Mouse (Mus musculus): ENCODE results near the gene Zfp112.
"Not testable (repeated sequence)": the region's sequence is repeated elsewhere in the genome, so short reads cannot be mapped to it uniquely, and the experiment has no call there.

Gene Zfp112

DNA sequence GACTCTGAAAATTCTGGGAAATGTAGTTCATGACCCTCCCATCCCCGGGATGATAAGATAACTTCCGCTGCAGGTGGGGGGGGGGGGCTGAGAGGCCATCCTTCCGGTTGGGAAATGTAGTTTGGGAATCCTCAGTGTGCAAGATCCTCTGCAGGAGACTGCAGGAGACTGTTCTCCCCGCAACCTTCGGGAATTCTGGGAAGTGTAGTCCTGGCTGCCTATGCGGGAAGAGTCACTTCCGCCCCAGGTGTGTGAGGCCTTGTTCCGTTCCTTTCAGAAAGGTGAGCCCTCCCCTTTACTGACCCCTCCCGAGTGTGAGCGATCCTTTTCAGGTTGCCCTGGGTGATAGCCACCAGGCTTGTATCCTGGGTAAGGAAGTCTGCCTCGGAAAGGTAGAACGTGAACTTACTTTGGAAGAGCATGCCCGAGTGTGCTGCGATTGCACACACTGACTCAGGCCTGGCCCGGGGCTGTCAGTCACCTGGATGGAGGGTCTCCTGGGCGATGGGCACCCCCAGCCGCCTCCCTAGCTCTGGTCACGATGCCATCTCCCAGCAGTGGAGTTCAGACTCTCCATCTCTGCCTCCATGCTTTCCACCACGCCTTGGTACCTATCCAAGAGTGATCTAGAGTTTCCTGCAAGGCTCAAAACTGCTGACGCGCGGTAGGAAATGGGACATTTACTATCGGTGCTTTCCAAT, at the start of gene Zfp112:
Gene Zfp112, plus strand, starts transcription at position 159 of the 701 bp plus-strand sequence.
- DNase-seq, result peak; percentile 83

DNA sequence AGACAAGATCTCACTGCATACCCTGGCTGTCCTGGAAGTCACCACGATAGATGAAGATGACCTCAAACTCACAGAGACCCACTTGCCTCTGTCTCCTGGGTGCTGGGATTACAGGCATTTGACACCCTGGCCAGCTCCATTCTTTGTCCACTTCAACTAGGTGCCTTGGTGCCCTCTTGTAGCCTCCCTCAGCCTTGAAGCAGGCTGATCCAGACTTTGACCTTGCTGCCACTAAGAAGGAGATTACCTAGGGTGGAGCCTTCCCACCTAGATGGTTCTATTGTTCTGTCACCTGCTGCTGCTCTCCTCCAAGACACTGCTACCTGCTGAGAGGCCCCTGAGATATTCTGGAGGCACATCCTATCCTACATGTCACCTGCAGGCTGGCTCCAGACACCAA, 37.7 kb upstream of the Zfp112 start:
- DNase-seq, result not testable (repeated sequence)

- DNase-seq, result peak; percentile 94
These were observed 30.3 kb upstream of the Zfp112 start, which contains the start of gene Zfp180 for GRCm38 (mm10) chr7:24081634-24082431. Zfp180 (plus strand) TSS chr7:24081924.

GRCm38 (mm10) chr7:24082457-24083235, 29.5 kb upstream of the Zfp112 start:
- no peak for DNase-seq

DNA sequence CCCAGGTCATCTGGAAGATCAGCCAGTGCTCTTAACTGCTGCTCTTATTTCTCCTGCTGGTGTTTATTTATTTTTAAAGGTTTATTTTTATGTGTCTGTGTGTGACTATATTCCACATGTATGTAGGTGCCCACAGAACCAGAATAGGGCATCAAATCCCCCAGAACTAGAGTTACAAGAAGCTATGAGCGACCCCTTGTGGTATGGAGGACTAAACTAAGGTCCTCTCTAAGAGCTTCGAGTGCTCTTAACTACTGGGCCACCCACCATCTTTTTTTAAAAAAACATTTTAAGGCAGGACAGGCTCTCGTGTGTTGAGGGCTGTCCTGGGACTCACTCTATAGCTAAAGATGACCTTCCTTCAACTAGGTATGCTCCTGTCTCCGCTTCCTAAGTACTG, 25.2 kb upstream of the Zfp112 start:
- no peak for DNase-seq

DNA sequence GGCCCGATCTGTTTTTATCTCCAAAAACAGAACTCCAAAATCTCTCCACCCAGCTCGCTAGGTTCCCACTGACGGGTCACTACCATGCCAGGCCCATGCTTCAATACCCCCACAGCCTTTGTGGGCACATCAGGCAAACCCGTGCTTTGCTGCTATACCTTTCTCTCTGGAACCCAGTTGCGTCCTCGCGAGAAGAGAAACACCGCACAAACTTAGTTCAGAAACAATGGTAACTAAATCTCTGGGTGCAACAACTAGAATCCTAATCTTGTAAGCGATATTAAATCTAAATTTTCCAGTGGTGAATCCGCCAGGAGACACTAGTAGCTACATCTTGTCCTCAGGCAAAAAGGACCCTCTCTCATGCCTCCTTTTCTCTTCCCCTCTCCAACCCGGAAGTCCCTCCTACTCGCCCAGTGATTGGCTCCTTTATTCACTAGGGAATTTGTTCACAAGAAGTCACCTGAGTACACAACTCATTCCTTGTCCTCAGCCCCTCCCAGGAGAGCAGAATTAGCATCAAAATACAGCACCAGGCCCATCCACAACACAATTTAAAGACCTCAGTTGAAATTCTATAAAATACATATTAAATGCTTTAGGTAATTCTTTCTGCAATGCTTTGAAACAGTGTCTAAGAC, 24.5 kb upstream of the Zfp112 start:
- no peak for DNase-seq

- DNase-seq, result no peak
These were observed 7.7 kb upstream of the Zfp112 start for GRCm38 (mm10) chr7:24104403-24104802.

DNA sequence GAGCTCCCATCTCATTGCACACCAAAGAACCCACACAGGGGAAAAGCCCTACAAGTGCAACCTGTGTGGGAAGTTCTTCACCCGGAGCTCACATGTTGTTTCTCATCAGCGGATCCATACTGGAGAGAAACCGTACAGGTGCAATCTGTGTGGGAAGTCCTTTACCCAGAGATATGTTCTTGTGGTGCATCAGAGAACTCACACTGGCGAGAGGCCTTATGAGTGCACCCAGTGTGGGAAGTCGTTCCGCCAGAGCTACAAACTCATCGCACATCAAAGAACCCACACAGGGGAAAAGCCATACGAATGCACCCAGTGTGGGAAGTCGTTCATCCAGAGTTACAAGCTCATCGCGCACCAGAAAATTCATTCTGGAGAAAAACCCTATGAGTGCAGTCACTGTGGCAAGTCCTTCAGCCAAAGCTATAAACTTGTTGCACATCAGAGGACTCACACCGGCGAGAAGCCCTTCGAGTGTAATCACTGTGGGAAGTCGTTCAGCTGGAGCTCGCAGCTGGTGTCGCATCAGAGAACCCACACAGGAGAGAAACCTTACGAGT, 6.9 kb upstream of the Zfp112 start:
- no peak for DNase-seq

DNA sequence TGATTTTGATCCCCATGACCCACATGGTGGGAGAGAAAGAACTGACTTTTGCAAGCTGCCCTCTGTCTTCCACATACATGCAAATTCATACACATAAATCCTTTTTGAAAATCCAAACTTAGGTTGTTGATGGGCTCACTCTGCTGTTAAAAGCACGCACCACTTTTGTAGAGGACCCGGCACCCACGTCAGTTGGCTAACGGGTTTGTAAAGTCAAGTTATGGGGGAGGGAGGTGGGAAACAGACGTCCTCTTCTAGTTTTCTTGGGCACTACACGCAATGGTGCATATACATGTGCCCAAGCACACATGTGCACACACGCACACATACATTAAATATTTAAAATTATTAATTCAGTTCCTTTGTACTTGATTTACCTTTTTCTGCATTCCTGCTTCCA, 1.3 kb upstream of the Zfp112 start:
- DNase-seq, result no peak

- no peak for DNase-seq
These were observed 350 bp upstream of the Zfp112 start for GRCm38 (mm10) chr7:24111772-24112155.

- peak; percentile 62 to 67 for DNase-seq
These were observed 887 bp downstream of the Zfp112 start for GRCm38 (mm10) chr7:24113001-24113400.

- DNase-seq, result no peak
These were observed 4.5 kb downstream of the Zfp112 start for GRCm38 (mm10) chr7:24116655-24117054.

- DNase-seq, result no peak
These were observed 21.4 kb downstream of the Zfp112 start for GRCm38 (mm10) chr7:24133425-24133995.

DNA sequence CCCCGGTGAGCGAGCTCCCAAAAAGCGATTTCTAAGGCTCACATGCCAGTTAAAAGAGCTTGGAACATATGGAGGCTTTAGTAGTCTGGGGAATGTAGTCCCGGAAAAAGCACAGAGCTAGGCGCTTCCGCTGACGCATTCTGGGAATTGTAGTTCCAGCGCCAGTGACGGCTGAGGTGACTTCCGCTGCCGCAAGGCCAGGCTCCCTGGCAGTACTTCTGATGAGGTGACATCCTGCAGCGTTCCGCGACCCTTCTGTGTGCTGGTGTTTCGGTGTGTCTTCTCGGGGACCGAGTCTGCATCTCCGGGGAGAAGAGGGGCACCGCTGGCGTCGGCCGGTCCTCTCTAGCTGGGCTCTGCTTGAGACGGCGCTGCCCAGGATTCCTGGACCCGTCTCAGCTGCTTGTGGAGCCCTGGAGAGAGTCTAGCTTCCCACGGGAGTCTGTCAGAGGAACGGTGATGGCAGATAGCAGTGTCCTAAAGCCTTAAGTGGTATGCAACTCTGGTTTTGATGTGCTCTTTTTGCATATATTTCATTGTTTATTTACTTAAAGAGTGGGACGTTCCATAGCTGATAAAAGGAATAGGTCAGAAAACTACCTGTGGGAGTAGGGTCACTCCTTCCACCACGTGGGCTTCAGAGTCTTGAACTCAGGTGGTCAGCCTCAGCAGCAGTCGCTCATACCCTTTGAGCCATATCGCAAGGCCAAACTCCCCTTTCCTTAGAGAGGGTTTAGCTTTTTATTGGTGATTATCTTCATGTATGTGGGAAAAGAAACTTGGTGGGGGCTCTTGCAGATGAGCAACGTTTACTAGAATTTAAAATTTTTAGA, 22.1 kb downstream of the Zfp112 start, which contains the start of gene Zfp235:
Gene Zfp235, plus strand, starts transcription at position 174 of the 833 bp plus-strand sequence.
- DNase-seq, result peak; percentile 87

DNA sequence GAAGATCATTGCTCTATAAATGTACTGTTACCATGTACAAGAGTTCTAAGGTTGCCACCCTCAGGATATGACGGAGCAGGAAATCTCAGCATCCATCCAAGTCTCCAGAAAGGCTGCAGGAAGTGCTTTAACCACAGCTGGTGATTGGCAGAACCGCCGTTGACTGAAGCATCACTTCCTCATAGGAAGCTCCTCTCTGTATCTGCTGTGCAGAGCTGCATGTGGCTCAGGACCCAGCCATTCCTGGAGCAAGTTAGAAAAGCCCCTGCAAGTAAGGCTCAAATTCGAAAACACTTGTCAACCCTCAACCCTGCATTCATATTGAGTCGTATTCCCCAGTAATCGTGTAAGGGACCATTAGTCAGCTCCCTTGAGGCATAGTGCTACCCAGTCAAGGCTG, 30.5 kb downstream of the Zfp112 start:
- peak in 1 of 2 experiments; percentile 0 for DNase-seq

DNA sequence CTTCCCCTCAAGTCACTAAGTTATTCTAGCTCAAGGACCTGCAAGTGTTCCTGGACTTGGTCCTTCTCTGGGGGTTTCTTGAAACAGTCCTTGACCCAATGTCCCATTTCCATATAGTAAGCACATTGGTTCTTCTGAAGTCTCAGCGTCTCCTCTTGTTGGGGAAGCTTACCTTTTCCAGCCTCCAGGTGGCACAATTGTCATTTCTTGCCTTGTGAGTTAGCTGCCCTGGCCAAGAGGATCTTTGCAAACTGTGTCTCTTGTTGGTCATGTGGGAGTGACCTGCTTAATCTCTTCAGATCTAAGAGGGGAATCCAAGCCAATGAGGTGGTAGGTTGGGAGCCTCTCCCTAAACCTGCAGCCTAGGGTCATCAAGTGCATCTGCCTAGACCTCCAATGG, 41.2 kb downstream of the Zfp112 start:
- no peak for DNase-seq

- no peak for DNase-seq
These were observed 60.1 kb downstream of the Zfp112 start for GRCm38 (mm10) chr7:24172191-24172590.

DNA sequence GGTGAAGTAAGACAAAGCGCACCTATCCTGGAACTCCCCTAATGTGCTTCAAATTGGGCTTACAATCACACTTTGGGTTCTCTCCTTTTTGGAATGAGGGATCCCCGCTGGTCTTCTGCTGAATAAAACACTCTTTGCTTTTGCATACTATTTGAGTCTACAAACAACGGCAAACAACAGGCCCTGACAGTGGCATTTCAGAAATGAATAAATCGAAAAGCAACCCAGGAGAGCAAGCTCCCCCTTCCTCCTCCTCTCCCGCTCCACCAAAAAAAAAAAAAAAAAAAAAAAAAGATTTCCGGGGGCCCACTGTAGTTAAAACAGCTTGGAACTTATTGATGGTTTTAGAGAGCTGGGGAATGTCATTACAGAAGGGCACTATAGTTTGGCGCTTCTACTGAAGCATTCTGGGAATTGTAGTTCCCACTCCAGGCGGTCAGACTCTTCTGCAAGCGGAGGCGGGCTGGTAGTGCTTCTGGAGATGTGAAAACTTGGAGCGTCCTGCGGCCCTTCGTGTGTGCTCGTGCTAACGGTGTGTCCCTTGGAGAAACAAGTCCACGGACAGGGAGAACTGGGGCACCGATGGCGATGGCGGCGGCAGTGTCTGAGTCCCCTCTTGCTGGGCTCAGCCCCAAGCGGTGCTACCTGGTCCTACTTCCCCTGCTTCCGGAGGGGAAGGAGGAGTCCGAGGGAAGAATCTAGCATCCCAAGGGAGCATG, 62.7 kb downstream of the Zfp112 start, which contains the start of gene Zfp114:
Gene Zfp114, plus strand, starts transcription at position 443 of the 719 bp plus-strand sequence.
- DNase-seq, result peak; percentile 77 to 80

DNA sequence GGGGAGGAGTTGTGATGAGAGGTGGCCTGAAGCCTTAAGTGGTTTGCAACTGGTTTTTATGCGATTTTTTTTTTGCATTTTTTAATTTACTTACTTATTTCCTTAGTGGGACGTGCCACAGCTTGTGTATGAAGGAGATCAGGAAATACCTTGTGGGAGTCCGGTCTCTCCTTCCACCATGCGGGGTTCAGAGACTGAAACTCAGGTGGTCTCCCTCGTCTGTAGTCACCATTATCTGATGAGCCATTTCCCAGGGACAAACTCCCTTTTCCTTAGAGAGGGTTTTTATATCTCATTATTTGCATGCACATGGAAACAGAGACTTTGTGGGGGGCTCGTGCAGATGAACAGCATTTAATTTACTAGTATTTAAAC, 63.2 kb downstream of the Zfp112 start:
- no peak for DNase-seq

Measured in cerebellum, postnatal 36 days (tissue).